Mouse (Mus musculus) midbrain, postnatal 0 days (tissue): Measurements from ENCODE around the gene Ldah. TPM values are rescaled to one million over a fixed set of nuclear protein-coding genes. Genes with fewer than 3 reads are reported as not detected.
"Not testable (repeated sequence)": the region's sequence is repeated elsewhere in the genome, so short reads cannot be mapped to it uniquely, and the experiment has no call there.

Experiments
- ATAC-seq: fragments of 200-750 bp; cut with Nextera tagmentation; 2 replicates; pipeline ENCODE4 v1.8.0; 2017; ENCODE audit warnings: moderate number of reproducible peaks, mild to moderate bottlenecking, moderate TSS enrichment, moderate library complexity; ENCODE audit not compliant: low FRiP score
- DNase-seq: peaks from one replicate; pipeline ENCODE4 v3.0.0-alpha.2; 2015; ENCODE audit warnings: low spot score
- H3K27ac ChIP-seq: fragments of 300-500 bp; sonication (generic); 2 replicates; pipeline ENCODE4 v1.5.1; 2014; ENCODE audit warnings: low read depth, mild to moderate bottlenecking, low read length, mixed read lengths
- H3K27me3 ChIP-seq: fragments of 300-500 bp; sonication (generic); 2 replicates; pipeline ENCODE4 v1.6.1; 2014; ENCODE audit warnings: low read length, control low read depth, mixed read lengths; ENCODE audit not compliant: insufficient read depth
- H3K36me3 ChIP-seq: fragments of 300-500 bp; sonication (generic); 2 replicates; pipeline ENCODE4 v1.6.1; 2014; ENCODE audit warnings: low read length, control low read depth, mixed read lengths; ENCODE audit not compliant: insufficient read depth
- H3K4me1 ChIP-seq: fragments of 300-500 bp; sonication (generic); 2 replicates; pipeline ENCODE4 v1.6.1; 2014; ENCODE audit warnings: mild to moderate bottlenecking, control low read depth, antibody characterized with exemption, low read length, mixed read lengths; ENCODE audit not compliant: insufficient read depth
- H3K4me2 ChIP-seq: fragments of 300-500 bp; sonication (generic); 2 replicates; pipeline ENCODE4 v1.6.1; 2014; ENCODE audit warnings: low read depth, mild to moderate bottlenecking, low read length, mixed read lengths; ENCODE audit not compliant: poor library complexity, severe bottlenecking
- H3K4me3 ChIP-seq: fragments of 300-500 bp; sonication (generic); 2 replicates; pipeline ENCODE4 v1.5.1; 2014; ENCODE audit warnings: low read depth, mild to moderate bottlenecking, low read length, moderate library complexity
- H3K9ac ChIP-seq: fragments of 300-500 bp; sonication (generic); replicated peaks from 2 replicates; pipeline ENCODE4 v1.6.1; 2014; ENCODE audit warnings: mild to moderate bottlenecking, low read length, moderate library complexity, mixed read lengths; ENCODE audit not compliant: poor library complexity, severe bottlenecking
- H3K9me3 ChIP-seq: fragments of 300-500 bp; sonication (generic); 2 replicates; pipeline ENCODE4 v1.6.1; 2016; ENCODE audit warnings: low read length, control low read depth
- CTCF ChIP-seq: IDR thresholded peaks from 2 replicates; pipeline ENCODE4 v1.5.1; 2016; ENCODE audit warnings: antibody characterized with exemption, mild to moderate bottlenecking
- WGBS: fragments of 180-500 bp; shearing (Covaris S2); extraction: QIAGEN DNeasy Blood & Tissue Kit; methylation state at CpG from one replicate; pipeline ENCODE4 v1.1.7; 2014; 5-methylcytosine and 5-hydroxymethylcytosine counted together
- polyA plus RNA-seq: library from polyadenylated mRNA; unstranded; fragments of >200 nt; fragmentation: Nextera tagmentation; extraction: Ambion mirVana; gene quantifications from 2 replicates; pipeline ENCODE4 v1.2.1, GENCODE M21; 2015
- total RNA-seq: library from RNA; depleted of rRNA; stranded (reverse); fragments of >200 nt; gene quantifications from 2 replicates; pipeline ENCODE4 v1.2.3, GENCODE M21; 2014; rRNA removed

The Ldah gene
- 52.4 and 64.9 TPM in 2 replicates for total RNA-seq
- polyA plus RNA-seq: 55.1 and 58.7 TPM in 2 replicates

DNA sequence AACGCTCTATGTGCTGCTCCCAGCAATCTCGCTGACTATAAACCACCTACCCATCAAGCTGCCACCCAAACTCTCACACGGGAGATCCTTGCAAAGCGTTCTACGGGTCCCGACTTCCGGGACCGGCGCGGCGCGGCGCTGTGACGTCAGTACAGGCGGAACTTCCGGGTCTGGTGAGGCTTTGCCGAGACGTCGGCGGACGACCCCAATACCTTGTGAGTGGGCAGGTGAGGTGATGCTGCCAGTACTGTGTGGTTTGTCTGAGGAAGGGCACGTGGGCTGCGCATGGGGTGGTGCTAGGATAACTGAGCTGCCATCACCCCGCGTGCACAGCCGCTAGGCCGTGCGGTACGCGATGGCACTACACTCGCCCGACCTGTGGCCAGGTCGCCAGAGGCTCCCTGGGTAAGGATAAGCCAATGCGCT lies at the start of gene Ldah:
Ldah (plus strand) TSS at position 130 of the 426 bp plus-strand sequence.
- ATAC-seq (peak; percentile 100), DNase-seq (peak; percentile 95)
- H3K36me3 ChIP-seq: no peaks in the 10 kb centered on the region
- H3K9me3 ChIP-seq: no peaks in the 10 kb centered on the region
- peak within 1 kb of the TSS; percentile 68 for H3K4me3 ChIP-seq
- H3K4me2 ChIP-seq: peak within 1 kb of the TSS; percentile 79
- H3K27me3 ChIP-seq: no peaks in the 10 kb centered on the region
- peak within 1 kb of the TSS; percentile 83 for H3K9ac ChIP-seq
- under 1% methylated on average over 34 of the region's 34 CpGs for WGBS
- H3K27ac ChIP-seq: peak within 1 kb of the TSS; percentile 80
- H3K4me1 ChIP-seq: no peaks in the 10 kb centered on the region; the same call in 1 of the 2 replicates
- TF ChIP-seq CTCF: peak; percentile 48

DNA sequence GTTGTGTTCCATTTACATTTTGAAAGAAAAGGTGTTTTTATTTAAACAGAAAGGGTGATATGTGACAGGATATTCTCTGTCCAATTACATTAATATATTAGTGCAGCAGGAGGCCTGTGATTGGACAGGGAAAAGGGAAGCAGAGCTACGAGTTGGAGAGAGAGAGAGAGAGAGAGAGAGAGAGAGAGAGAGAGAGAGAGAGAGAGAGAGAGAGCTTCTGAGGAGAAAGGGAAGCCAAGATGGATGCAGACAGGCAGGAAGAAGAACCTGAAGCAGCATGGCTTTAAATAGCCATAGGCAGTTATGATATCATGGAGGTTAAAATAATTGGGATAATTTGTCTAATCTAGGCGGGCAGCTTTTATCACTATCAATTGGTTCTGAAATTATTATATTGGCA lies 40.2 kb upstream of the Ldah start:
- no peak for ATAC-seq
- WGBS: 64% methylated on average over 2 of the region's 2 CpGs

GRCm38 (mm10) chr12:8180921-8181320 lies 27.0 kb upstream of the Ldah start:
- 65% methylated on average over 6 of the region's 6 CpGs for WGBS
- DNase-seq: no peak
- Histone ChIP-seq H3K9ac (no peak overlapping the region), H3K4me2 (no peak overlapping the region), H3K4me1 (no peaks in the 10 kb centered on the region), H3K27me3 (no peaks in the 10 kb centered on the region), H3K9me3 (no peaks in the 10 kb centered on the region), H3K36me3 (no peaks in the 10 kb centered on the region), H3K27ac (no peak overlapping the region), H3K4me3 (no peak overlapping the region)
- TF ChIP-seq CTCF: no peak
- ATAC-seq: no peak

More for the DNA sequence above, 40.2 kb upstream of the Ldah start:
- H3K4me1 ChIP-seq: no peaks in the 10 kb centered on the region
- no peak overlapping the region for H3K4me2 ChIP-seq
- H3K4me3 ChIP-seq: no peak overlapping the region
- no peaks in the 10 kb centered on the region for H3K27me3 ChIP-seq
- no peak for DNase-seq
- TF ChIP-seq CTCF: no peak
- H3K27ac ChIP-seq: no peak overlapping the region
- no peaks in the 10 kb centered on the region for H3K9me3 ChIP-seq
- H3K9ac ChIP-seq: no peak overlapping the region
- H3K36me3 ChIP-seq: no peaks in the 10 kb centered on the region

DNA sequence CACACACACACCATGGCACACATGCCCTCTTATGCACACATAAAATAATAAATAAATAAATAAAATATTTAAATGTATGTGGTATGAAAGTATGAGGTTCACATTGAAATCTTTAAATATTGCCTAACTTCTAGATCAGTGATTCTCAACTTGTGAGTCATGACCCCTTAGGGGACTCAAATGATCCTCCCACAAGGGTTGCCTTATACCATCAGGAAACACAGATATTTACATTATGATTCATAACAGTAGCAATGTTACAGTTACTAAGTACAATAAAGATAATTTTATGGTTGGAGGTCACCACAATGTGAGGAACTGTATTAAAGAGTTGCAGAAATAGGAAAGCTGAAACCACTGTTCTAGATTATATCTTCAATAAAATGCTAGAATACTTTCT lies 26.2 kb upstream of the Ldah start:
- H3K36me3 ChIP-seq: no peaks in the 10 kb centered on the region
- no peaks in the 10 kb centered on the region for H3K4me1 ChIP-seq
- H3K27ac ChIP-seq: no peak overlapping the region
- DNase-seq (no peak), ATAC-seq (no peak)
- H3K9ac ChIP-seq: no peak overlapping the region
- no peak overlapping the region for H3K4me2 ChIP-seq
- no peaks in the 10 kb centered on the region for H3K27me3 ChIP-seq
- no peak for TF ChIP-seq CTCF
- no peaks in the 10 kb centered on the region for H3K9me3 ChIP-seq
- no peak overlapping the region for H3K4me3 ChIP-seq

- Histone ChIP-seq H3K36me3 (no peaks in the 10 kb centered on the region), H3K27ac (no peak overlapping the region), H3K4me1 (no peaks in the 10 kb centered on the region), H3K4me2 (no peak overlapping the region), H3K9me3 (no peaks in the 10 kb centered on the region), H3K27me3 (no peaks in the 10 kb centered on the region), H3K4me3 (no peak overlapping the region), H3K9ac (no peak overlapping the region)
- no peak for TF ChIP-seq CTCF
- DNase-seq (no peak), ATAC-seq (no peak)
Measured at GRCm38 (mm10) chr12:8184518-8184917, 23.4 kb upstream of the Ldah start.

GRCm38 (mm10) chr12:8188161-8188560 lies 19.7 kb upstream of the Ldah start:
- Histone ChIP-seq H3K4me3 (no peak overlapping the region), H3K27me3 (no peaks in the 10 kb centered on the region), H3K36me3 (no peaks in the 10 kb centered on the region), H3K27ac (no peak overlapping the region), H3K9me3 (no peaks in the 10 kb centered on the region), H3K4me2 (no peak overlapping the region), H3K4me1 (no peaks in the 10 kb centered on the region), H3K9ac (no peak overlapping the region)
- ATAC-seq: no peak
- DNase-seq: no peak
- TF ChIP-seq CTCF: no peak

- not testable (repeated sequence) for H3K36me3 ChIP-seq, H3K27ac ChIP-seq, H3K4me1 ChIP-seq, H3K9me3 ChIP-seq, H3K9ac ChIP-seq, DNase-seq, ATAC-seq, H3K4me2 ChIP-seq, H3K4me3 ChIP-seq, H3K27me3 ChIP-seq
- WGBS: 88% methylated on average over 15 of the region's 15 CpGs
Measured at GRCm38 (mm10) chr12:8188796-8189535, 18.9 kb upstream of the Ldah start.
